Mouse (Mus musculus) cerebellum, adult 2 months (tissue): ENCODE data around the gene Ndufv2. TPM values are rescaled to one million over a fixed set of nuclear protein-coding genes. Genes with fewer than 3 reads are reported as not detected.
"Not testable (repeated sequence)": the region's sequence is repeated elsewhere in the genome, so short reads cannot be mapped to it uniquely, and the experiment has no call there.

Experiments used
- DNase-seq, 2 experiments: peaks; one replicate each; pipeline ENCODE4 v3.0.0; 2021
- H3K27ac ChIP-seq: fragments of 200-500 bp; 2 replicates; pipeline ENCODE4 v1.5.1; 2012; ENCODE audit warnings: low read length, control low read depth, inconsistent platforms; ENCODE audit not compliant: insufficient read depth
- H3K27me3 ChIP-seq: fragments of 200-500 bp; 2 replicates; pipeline ENCODE4 v1.6.1; 2012; ENCODE audit warnings: inconsistent platforms, mild to moderate bottlenecking, low read length, moderate library complexity; ENCODE audit not compliant: control insufficient read depth, insufficient read depth
- H3K4me1 ChIP-seq: fragments of 200-500 bp; 2 replicates; pipeline ENCODE4 v1.6.1; 2011; ENCODE audit warnings: low read length; ENCODE audit not compliant: control insufficient read depth, insufficient read depth
- H3K4me3 ChIP-seq: fragments of 200-500 bp; replicated peaks from 2 replicates; pipeline ENCODE3; 2011; ENCODE audit warnings: mild to moderate bottlenecking, low read depth, low read length, control low read depth; ENCODE audit not compliant: insufficient read depth
- CTCF ChIP-seq: fragments of 200-500 bp; IDR thresholded peaks from 2 replicates; pipeline ENCODE4 v1.5.1; 2011; ENCODE audit warnings: low read depth, mild to moderate bottlenecking, control low read depth, low read length, moderate library complexity, borderline replicate concordance; ENCODE audit not compliant: insufficient read depth
- POLR2A ChIP-seq: fragments of 200-500 bp; IDR thresholded peaks from 2 replicates; pipeline ENCODE4 v1.6.1; 2011; ENCODE audit warnings: low read length, control low read depth, borderline replicate concordance; ENCODE audit not compliant: insufficient read depth
- WGBS: fragments of 180-500 bp; shearing (Covaris S2); methylation state at CpG from one replicate; pipeline ENCODE4 v1.1.7; 2018; 5-methylcytosine and 5-hydroxymethylcytosine counted together
- polyA plus RNA-seq: library from polyadenylated mRNA; depleted of rRNA; stranded (reverse); fragments of >200 nt; gene quantifications from 2 replicates; pipeline ENCODE4 v1.2.3, GENCODE M21; 2012; rRNA removed

The Ndufv2 gene
- polyA plus RNA-seq, 1 experiment: 269 TPM

DNA sequence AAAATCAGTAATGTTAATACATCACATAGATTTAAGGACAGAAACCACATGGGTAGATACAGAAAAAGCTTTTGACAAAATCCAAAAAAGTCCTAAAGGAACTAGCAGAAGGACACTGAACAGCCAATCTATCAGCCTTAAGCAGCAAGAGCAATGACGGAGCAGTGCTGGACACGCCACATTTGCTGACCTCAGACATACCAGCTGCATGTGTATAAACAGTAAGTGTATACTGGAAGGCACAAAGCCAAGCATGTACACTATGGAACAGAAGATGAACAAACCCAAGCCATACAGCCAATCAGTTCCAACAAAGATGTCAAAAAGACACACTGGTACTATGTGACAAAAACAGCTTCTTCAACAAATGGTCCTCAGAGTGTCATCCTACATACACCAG is 44.2 kb downstream of the Ndufv2 start:
- no peak for TF ChIP-seq CTCF
- no peak for TF ChIP-seq POLR2A
- DNase-seq: no peak
- no peak overlapping the region for H3K4me3 ChIP-seq
- WGBS: 82% methylated on average over 2 of the region's 2 CpGs
- no peaks in the 10 kb centered on the region for H3K27me3 ChIP-seq
- no peak overlapping the region for H3K27ac ChIP-seq
- H3K4me1 ChIP-seq: peaks cover 5% of the 10 kb centered on the region; the same call in 1 of the 2 replicates

DNA sequence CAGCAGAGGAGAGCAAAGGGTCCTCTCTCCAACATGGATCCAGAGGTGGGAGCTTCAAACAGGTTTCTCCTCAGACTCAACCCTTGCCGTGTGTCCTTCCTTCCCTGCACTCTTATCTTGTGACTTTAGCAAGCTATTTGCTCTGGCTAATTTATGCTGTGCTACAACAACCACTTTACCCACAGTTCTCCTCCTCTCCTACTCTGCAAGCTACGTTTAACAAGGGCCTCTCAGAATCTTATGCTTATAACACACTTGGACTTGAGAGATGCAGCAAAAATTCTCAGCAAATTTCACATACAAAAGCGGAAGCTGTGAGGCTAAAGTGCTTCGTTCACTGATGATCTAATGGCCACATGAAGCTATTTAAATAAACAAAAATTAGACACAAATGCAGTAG is 48.0 kb downstream of the Ndufv2 start:
- WGBS: 70% methylated on average over 4 of the region's 4 CpGs
- TF ChIP-seq CTCF (no peak), POLR2A (no peak)
- H3K4me3 ChIP-seq: no peak overlapping the region
- no peaks in the 10 kb centered on the region for H3K27me3 ChIP-seq
- DNase-seq: no peak
- peaks cover 5% of the 10 kb centered on the region; the same call in 1 of the 2 replicates for H3K4me1 ChIP-seq
- H3K27ac ChIP-seq: no peak overlapping the region

DNA sequence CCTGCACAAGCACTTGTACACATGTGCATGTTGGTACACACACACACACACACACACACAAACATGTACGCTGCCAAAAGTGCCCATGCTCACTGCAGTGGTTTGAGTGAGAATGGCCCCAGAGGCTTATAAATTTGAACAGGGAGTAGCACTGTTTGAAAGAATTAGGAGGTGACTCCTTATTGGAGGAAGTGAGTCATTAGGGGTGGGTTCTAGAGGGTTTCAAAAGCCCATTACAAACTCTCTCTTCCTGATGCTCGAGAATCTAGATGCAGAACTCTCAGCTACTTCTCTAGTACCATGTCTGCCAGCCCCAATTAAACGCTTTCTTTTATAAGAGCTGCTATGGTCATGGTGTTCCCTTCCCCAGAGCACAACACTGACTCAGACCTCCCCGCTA is 52.6 kb downstream of the Ndufv2 start:
- H3K4me3 ChIP-seq: no peak overlapping the region
- WGBS: 91% methylated on average over 4 of the region's 4 CpGs
- no peak for DNase-seq
- H3K27ac ChIP-seq: no peak overlapping the region
- TF ChIP-seq CTCF (no peak), POLR2A (no peak)
- H3K4me1 ChIP-seq: peaks cover 3% of the 10 kb centered on the region; the same call in 1 of the 2 replicates
- H3K27me3 ChIP-seq: no peaks in the 10 kb centered on the region

DNA sequence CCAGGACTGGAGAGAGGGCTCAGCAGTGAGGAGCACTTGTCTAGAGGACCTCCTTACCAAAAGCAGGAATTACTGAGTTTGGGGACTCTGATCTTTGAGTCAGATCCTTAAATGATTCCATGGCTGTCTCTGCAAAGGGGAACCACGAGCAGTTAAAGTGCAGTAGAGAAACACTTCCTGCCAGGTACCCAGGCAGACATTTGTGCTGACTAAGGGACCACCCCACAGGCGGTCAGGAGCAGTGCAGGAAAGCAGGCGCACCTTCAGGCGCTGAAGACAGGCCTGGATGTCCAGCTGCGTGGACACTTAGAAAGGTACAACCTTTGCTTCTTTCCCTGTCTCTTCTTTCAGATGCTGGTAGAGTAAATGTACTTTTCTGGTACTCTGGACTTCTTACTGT is 53.2 kb downstream of the Ndufv2 start:
- DNase-seq: no peak
- Histone ChIP-seq H3K4me1 (no peaks in the 10 kb centered on the region), H3K27ac (no peak overlapping the region), H3K27me3 (no peaks in the 10 kb centered on the region), H3K4me3 (no peak overlapping the region)
- WGBS: 76% methylated on average over 5 of the region's 5 CpGs
- no peak for TF ChIP-seq CTCF
- no peak for TF ChIP-seq POLR2A

DNA sequence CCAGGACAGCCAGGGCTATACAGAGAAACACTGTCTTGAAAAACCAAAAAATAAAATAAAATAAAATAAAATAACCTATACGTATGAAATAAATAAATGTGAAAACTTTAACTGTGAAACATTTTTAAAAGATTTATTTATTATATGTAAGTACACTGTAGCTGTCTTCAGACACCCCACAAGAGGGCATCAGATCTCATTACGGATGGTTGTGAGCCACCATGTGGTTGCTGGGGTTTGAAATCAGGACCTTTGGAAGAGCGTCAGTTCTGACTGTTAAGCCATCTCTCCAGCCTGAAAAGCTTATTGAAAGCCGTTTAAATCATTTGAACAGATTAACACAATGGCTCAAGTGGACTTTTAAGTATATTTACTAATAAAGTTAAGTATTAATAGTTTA is 57.7 kb downstream of the Ndufv2 start:
- H3K27me3 ChIP-seq, H3K4me1 ChIP-seq, DNase-seq, H3K27ac ChIP-seq, H3K4me3 ChIP-seq: not testable (repeated sequence)
- WGBS: 90% methylated on average over 4 of the region's 4 CpGs

DNA sequence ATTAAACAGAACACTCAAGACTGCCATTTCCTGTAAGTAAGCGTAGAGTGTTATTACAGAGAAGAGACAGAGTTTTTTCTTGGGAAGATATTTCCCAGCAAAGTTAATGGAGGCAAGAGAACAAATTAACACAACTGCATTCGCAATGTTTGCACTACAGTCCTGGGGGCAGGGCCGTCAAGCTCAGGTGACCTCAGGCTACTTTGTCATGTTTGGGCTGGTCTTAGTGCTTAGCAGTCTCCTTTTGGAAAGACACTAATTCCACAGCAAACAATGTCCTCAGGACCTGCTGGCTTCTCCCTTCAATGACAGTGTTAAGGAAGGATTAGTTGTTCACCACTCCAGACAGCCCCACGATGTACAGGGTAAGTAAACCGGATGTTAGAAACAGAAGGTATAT is 60.3 kb downstream of the Ndufv2 start:
- no peak for DNase-seq
- H3K4me1 ChIP-seq: no peaks in the 10 kb centered on the region
- no peak overlapping the region for H3K27ac ChIP-seq
- no peaks in the 10 kb centered on the region for H3K27me3 ChIP-seq
- WGBS: 94% methylated on average over 5 of the region's 5 CpGs
- no peak overlapping the region for H3K4me3 ChIP-seq
- TF ChIP-seq POLR2A (no peak), CTCF (no peak)

DNA sequence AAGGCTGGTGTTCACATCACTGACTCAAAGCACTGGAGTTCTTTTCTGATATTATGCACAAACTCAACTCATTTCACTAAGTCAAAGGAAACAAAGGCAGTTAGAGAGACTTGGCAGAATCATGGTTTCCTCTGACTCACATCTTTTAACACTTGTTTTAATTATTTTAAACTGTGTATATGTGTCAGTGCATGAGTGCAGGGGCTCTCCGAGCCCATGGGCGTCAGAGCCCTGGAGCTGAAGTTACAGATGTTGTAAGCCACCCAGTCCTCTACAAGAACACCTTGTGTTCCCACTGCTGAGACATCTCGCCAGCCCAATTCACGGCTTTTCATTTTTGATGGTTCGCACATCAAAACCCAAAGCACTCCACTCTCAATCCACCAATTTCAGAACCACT is 68.1 kb downstream of the Ndufv2 start:
- no peak overlapping the region for H3K27ac ChIP-seq
- no peaks in the 10 kb centered on the region for H3K27me3 ChIP-seq
- no peak for DNase-seq
- H3K4me3 ChIP-seq: no peak overlapping the region
- TF ChIP-seq POLR2A (no peak), CTCF (no peak)
- WGBS: 93% methylated on average over 5 of the region's 5 CpGs
- H3K4me1 ChIP-seq: no peaks in the 10 kb centered on the region

DNA sequence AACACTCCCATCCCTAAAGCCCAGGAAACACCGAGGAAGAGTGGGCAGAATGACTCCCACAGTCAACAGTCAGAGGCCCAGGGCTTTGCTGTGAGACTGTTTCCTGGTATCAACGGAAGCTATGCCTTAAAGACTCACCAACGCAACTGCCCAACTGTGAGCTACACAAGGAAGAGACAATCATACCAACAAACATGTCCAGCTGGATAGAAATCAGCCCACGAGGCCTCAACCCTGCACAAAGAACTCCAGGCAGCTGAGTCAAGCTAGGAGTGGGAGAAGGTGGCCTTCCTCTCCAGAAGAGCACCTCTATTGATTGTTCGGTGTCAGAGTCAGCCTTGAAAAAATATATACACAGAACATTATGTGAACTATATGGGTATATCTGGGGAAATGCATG is 69.4 kb downstream of the Ndufv2 start:
- Histone ChIP-seq H3K27ac (no peak overlapping the region), H3K4me3 (no peak overlapping the region), H3K4me1 (no peaks in the 10 kb centered on the region), H3K27me3 (no peaks in the 10 kb centered on the region)
- DNase-seq: no peak
- TF ChIP-seq POLR2A (no peak), CTCF (no peak)
- 91% methylated on average over 5 of the region's 5 CpGs for WGBS

Other genes with a start within 250 kb of the Ndufv2 start
- gene Ralbp1, start 215.8 kb downstream of the Ndufv2 start, polyA plus RNA-seq: 44.9 and 48.5 TPM in 2 replicates
- gene Twsg1, start 150.3 kb downstream of the Ndufv2 start, polyA plus RNA-seq: 30.3 and 32.1 TPM in 2 replicates
- 25.5 and 28.1 TPM in 2 replicates for gene Ankrd12, start 24.5 kb downstream of the Ndufv2 start, polyA plus RNA-seq
- 52.5 and 53.4 TPM in 2 replicates for gene Washc1, start 10.0 kb upstream of the Ndufv2 start, polyA plus RNA-seq
- gene Ddx11, start 22.0 kb upstream of the Ndufv2 start, polyA plus RNA-seq: 3.9 and 5.8 TPM in 2 replicates